Mouse (Mus musculus) gastrocnemius, postnatal 36 days (tissue): ENCODE measurements around the gene Rpl39. TPM values are rescaled to one million over a fixed set of nuclear protein-coding genes. Genes with fewer than 3 reads are reported as not detected.
"Not testable (repeated sequence)": the region's sequence is repeated elsewhere in the genome, so short reads cannot be mapped to it uniquely, and the experiment has no call there.

ENCODE experiments used
- DNase-seq, 2 experiments: peaks; one replicate each; pipeline ENCODE4 v3.0.0; 2022
- intact Hi-C: fragments of 180-260 bp; cut with DNase I; formaldehyde crosslinking; loops from one replicate; pipeline ENCODE4 v1.15.1; 2025
- long read RNA-seq, 2 experiments: library from polyadenylated mRNA; stranded (forward); transcript quantifications; one replicate each; pipeline ENCODE4 v2.0.0; 2021
- total RNA-seq, 2 experiments: library from RNA; stranded (reverse); gene quantifications; 2 replicates each; pipeline ENCODE4 v1.2.3; 2021

The Rpl39 gene
- 100 to 1,000 TPM; 221 to 256 TPM for total RNA-seq
- long read RNA-seq, experiment 1, transcript Rpl39-201 (3 exons, 612 nt) = major isoform, 194 of 620 reads
- long read RNA-seq, experiment 1, partial matches to known transcripts = 426 of 620 reads
- long read RNA-seq, experiment 1, other reads (novel, unspliced or antisense) = 0 of 620 reads
- long read RNA-seq, experiment 2, transcript Rpl39-201 (3 exons, 612 nt) = major isoform, 265 of 667 reads
- long read RNA-seq, experiment 2, partial matches to known transcripts = 401 of 667 reads
- long read RNA-seq, experiment 2, other reads (novel, unspliced or antisense) = 0 of 667 reads

- DNase-seq = peak; percentile 80 to 85
- intact Hi-C loops = no loop called here
Observed at GRCm38 (mm10) chrX:37084927-37085660, at the start of gene Rpl39. Gene Rpl39 (minus strand): TSS chrX:37085402.

- intact Hi-C loops = no loop called here
- DNase-seq = peak; percentile 46 to 54
Observed at GRCm38 (mm10) chrX:37126671-37127358, 41.6 kb upstream of the Rpl39 start, which contains the start of gene Nkap. Gene Nkap (plus strand): TSS chrX:37126795.

DNA sequence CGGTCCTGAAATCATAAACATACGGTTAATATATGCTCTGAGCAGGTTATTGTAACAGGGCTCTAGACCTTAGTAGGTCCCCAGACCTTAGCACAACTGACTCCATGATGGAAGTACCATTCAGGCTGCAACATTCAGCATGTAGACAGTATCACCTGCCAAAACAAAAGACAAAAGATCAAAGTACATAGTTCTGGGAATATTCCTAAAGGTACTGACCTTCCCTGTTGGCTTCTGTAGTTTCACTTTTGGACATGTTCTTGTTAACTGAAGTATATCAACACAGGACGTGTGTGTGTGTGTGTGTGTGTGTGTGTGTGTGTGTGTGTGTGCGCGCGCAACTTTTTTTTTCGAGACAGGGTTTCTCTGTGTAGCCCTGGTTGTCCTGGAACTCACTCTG lies 40.3 kb upstream of the Rpl39 start:
- DNase-seq = no peak
- intact Hi-C loops = no loop called here

- intact Hi-C loops = no loop called here
- no peak for DNase-seq
Observed at GRCm38 (mm10) chrX:37120212-37120611, 35.0 kb upstream of the Rpl39 start.

- intact Hi-C loops = no loop called here
- no peak for DNase-seq
Observed at GRCm38 (mm10) chrX:37119585-37119984, 34.4 kb upstream of the Rpl39 start.

GRCm38 (mm10) chrX:37117085-37117484 lies 31.9 kb upstream of the Rpl39 start:
- DNase-seq = no peak
- intact Hi-C loops = no loop called here

- intact Hi-C loops = no loop called here
- DNase-seq = no peak
Observed at GRCm38 (mm10) chrX:37110881-37111193, 25.6 kb upstream of the Rpl39 start.

DNA sequence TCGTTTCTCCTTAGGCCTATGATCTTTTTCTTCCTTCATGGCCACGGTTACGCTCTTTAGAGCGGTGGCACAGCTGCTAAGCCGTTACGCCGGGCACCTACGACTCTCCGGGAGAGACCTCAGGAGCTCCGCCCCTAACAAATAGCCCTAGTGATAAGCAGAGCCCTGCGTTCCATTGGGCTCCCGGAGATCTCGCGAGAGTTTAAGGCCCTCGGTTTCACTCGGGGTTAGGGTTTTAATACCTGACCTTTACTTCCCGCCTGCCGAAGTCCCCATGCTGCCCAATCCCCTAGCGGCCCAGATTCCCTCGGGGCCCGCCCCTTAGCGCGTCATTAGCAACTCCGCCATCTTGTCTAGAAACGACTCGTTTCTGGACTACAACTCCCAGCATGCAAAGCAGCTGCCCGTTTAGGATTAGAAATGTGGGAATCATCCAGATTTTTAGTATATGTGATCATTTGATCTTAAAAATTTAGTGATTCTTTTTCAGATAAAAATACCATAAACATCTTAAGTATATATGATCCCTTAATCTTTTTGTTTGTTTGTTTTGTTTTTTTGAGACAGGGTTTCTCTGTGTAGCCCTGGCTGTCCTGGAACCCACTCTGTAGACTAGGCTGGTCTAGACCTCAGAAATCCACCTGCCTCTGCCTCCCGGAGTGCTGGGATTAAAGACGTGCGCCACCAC lies 25.1 kb upstream of the Rpl39 start, which contains the start of gene Upf3b:
Gene Upf3b (minus strand): TSS at position 130 of the 688 bp plus-strand sequence.
- intact Hi-C loops = no loop called here
- peak; percentile 80 to 85 for DNase-seq

DNA sequence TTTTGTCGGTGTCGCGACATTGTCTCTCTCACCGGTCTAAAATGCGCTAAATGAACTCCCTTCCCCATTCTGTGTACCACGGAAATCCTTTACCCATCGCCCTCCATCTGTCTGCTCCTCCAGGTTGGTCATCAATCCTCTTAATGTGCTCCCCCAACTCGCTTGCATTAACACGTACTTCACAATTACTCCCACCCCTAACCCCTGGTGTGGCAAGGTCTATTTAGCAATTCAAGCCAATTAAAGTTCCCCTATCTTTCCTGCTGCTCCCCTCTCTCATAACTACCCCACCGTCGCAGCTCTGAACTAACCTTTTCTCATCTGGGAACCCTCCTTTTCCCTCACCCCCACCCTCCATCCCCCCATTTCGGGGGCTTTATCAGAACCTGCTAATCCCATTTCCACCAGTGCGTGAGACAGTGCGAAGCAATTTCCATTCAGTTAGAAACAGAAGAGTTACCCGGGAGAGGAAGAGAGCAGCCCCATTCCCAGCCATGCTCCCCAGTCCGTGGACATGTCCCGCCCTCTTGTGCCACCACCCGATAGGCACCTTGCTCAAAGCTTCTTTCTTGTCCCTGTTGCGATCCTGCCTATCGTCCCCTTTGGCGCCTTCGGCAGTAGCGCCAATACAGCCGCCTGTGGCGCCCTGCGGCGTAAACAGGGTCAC lies 24.5 kb upstream of the Rpl39 start:
- intact Hi-C loops = no loop called here

DNA sequence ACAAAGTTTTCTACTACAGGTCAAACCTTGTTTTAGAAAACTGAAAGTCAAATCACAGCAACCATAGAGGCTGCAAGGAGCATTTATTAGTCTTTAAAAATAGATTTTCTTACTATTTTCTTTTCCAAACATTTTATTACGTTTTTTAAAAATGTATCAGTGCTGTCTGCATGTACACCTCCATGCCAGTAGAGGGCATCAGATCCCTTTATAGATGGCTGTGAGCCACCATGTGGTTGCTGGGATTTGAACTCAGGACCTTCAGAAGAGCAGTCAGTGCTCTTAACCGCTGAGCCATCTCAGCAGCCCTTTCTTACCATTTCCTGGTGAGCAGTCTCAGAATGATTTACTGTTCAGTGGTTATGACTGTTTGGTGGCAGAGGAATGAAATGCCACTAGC lies 18.6 kb upstream of the Rpl39 start:
- no peak for DNase-seq
- intact Hi-C loops = no loop called here

More for the DNA sequence above, 24.5 kb upstream of the Rpl39 start:
- no peak for DNase-seq

DNA sequence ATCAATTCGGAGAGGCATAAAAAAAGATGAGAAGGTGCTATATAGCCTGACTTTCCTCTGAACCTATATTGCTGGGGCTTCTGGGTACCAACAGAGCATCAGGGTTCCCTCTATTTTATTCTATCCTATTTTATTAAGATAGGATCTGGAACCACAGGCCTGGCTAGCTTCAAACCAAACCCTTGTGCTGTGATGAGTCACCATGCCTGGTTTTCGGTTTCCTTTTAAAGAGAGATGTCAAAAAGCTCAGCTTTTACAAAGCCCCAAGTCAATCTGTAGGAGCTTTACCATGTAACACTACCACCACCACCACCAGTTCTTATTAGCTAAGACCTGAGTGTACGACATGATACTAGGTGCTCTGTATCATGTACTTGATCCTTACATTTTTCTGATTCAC lies 13.5 kb upstream of the Rpl39 start:
- DNase-seq = no peak
- intact Hi-C loops = no loop called here

- no peak for DNase-seq
- intact Hi-C loops = no loop called here
Observed at GRCm38 (mm10) chrX:37095106-37095768, 10.0 kb upstream of the Rpl39 start.

DNA sequence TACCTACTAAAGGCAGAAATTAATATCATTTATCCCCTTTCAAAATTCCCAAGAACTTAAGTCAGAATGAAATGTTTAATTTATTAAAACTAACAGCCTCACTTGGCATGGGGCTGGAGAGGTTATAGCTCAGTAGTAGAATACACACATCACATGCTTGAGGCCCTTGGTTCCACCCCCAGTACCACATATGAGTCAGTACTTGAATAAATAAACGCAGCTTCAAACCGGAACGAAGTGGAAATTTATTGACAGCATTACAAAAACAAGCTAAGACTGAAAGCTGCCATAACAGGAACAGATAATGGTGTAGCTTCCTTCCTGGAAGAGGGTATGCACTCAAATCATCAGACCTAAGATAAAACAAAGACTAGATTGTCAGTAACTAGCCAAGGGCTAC lies 6.3 kb upstream of the Rpl39 start:
- intact Hi-C loops = no loop called here
- DNase-seq = no peak

DNA sequence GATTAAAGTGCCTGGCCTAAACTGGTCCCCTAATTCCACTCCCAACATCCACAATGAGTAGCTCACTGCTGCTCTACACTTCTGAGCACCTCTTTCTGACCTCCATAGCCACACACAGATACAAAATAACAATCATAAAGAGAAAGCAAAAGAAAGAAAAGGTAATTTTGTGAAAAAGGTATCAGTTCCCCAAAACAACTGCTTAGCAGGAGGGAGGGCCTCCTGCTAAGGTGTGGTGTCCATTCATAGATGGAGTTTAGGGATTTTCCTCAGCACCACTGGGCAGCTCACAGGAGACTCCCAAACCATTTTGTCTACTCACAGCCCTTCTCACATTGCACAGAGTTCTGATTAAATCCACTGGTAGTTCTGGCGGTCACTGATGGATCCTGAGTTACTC lies 3.6 kb upstream of the Rpl39 start:
- intact Hi-C loops = no loop called here

DNA sequence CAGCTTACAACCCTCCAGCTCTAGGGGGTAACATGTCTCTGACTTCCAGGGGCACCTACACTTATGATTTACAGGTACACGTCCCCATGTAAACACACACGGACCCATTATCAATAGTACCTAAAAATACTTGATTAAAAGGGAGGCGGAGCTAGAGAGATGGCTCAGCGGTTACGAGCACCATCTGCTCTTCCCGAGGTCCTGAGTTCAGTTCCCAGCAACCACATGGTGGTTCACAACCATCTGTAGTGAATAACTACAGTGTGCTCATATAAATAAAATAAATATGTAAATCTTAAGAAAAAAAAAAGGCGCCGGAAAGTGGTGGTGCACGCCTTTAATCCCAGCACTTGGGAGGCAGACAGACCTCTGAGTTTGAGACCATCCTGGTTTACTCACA lies 463 bp upstream of the Rpl39 start:
- intact Hi-C loops = no loop called here
- no peak for DNase-seq

More for the DNA sequence above, 3.6 kb upstream of the Rpl39 start:
- no peak for DNase-seq

GRCm38 (mm10) chrX:37084318-37084926 lies 780 bp downstream of the Rpl39 start:
- intact Hi-C loops = no loop called here
- DNase-seq = no peak

DNA sequence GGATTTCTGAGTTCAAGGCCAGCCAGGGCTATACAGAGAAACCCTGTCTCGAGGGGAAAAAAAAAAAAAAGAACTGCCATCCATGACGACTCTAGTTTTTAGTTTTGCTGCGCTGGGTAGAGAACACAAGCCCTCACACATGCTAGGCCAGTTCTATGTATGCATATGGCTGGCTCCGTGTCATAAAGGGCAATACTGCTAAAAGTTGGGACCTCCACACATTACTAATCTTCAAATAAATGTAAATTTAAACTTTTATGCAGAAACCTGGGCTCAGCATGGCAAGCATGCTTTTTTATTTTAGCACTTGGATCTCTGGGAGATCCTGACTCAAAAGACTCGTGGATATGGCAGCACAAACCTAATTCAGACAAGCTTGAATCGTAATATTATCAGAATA lies 4.0 kb downstream of the Rpl39 start:
- no peak for DNase-seq
- intact Hi-C loops = no loop called here

- DNase-seq, intact Hi-C loops: not testable (repeated sequence)
Observed at GRCm38 (mm10) chrX:37080345-37080744, 4.9 kb downstream of the Rpl39 start.

GRCm38 (mm10) chrX:37076651-37077050 lies 8.6 kb downstream of the Rpl39 start:
- DNase-seq = no peak
- intact Hi-C loops = no loop called here
